Mouse (Mus musculus) myocyte (in vitro differentiated cells): ENCODE results near the gene Ntpcr. TPM values are rescaled to one million over a fixed set of nuclear protein-coding genes. Genes with fewer than 3 reads are reported as not detected.

Experiments
- H3K27me3 ChIP-seq: one replicate; pipeline ENCODE4 v1.6.1; 2011; ENCODE audit not compliant: control insufficient read depth, insufficient read depth, insufficient read length
- H3K36me3 ChIP-seq: one replicate; pipeline ENCODE4 v1.6.1; 2011; ENCODE audit not compliant: control insufficient read depth, insufficient read depth
- H3K4me2 ChIP-seq: one replicate; pipeline ENCODE4 v1.6.1; 2011; ENCODE audit warnings: low read depth, control low read depth
- H3K4me3 ChIP-seq: one replicate; pipeline ENCODE4 v1.5.1; 2011; ENCODE audit warnings: mild to moderate bottlenecking, control low read depth, moderate library complexity
- H3K79me2 ChIP-seq: one replicate; pipeline ENCODE4 v1.6.1; 2011; ENCODE audit not compliant: control insufficient read depth, insufficient read depth
- H3ac ChIP-seq: one replicate; pipeline ENCODE4 v1.6.1; 2011; ENCODE audit not compliant: control insufficient read depth, insufficient read length
- CEBPB ChIP-seq: IDR thresholded peaks from 2 replicates; pipeline ENCODE4 v1.6.1; 2011; ENCODE audit warnings: mild to moderate bottlenecking, moderate library complexity; ENCODE audit not compliant: poor library complexity, insufficient read depth, severe bottlenecking
- E2F4 ChIP-seq: IDR thresholded peaks from one replicate; pipeline ENCODE4 v1.6.1; 2011; ENCODE audit warnings: mild to moderate bottlenecking, control low read depth, moderate library complexity; ENCODE audit not compliant: insufficient read depth
- MAX ChIP-seq: IDR thresholded peaks from one replicate; pipeline ENCODE4 v1.6.1; 2011; ENCODE audit warnings: low read depth, mild to moderate bottlenecking, control low read depth
- MYOD1 ChIP-seq, 3 experiments: IDR thresholded peaks; one replicate each; pipeline ENCODE4 v1.6.1; 2011; ENCODE audit warnings: control low read depth in 2 of 3, low read depth in 2 of 3, mild to moderate bottlenecking in 2 of 3, moderate library complexity in 1 of 3; ENCODE audit not compliant: insufficient read length in 2 of 3, control insufficient read depth in 1 of 3
- MYOG ChIP-seq, 3 experiments: IDR thresholded peaks; one replicate each; pipeline ENCODE4 v1.6.1; 2011; ENCODE audit warnings: control low read depth in 2 of 3, low read depth in 2 of 3, mild to moderate bottlenecking in 2 of 3; ENCODE audit not compliant: insufficient read length in 2 of 3, control insufficient read depth in 1 of 3, insufficient read depth in 1 of 3
- POLR2A ChIP-seq: IDR thresholded peaks from one replicate; pipeline ENCODE4 v1.6.1; 2011; ENCODE audit warnings: low read depth, mild to moderate bottlenecking, control low read depth, moderate library complexity; ENCODE audit not compliant: insufficient read length
- POLR2AphosphoS2 ChIP-seq: IDR thresholded peaks from one replicate; pipeline ENCODE4 v1.6.1; 2011; ENCODE audit warnings: low read depth, control low read depth; ENCODE audit not compliant: insufficient read length
- REST ChIP-seq: IDR thresholded peaks from one replicate; pipeline ENCODE4 v1.6.1; 2011; ENCODE audit warnings: mild to moderate bottlenecking, control low read depth, moderate library complexity; ENCODE audit not compliant: insufficient read depth, insufficient read length
- SRF ChIP-seq: IDR thresholded peaks from one replicate; pipeline ENCODE4 v1.6.1; 2011; ENCODE audit warnings: low read depth; ENCODE audit not compliant: control insufficient read depth, insufficient read length
- TCF12 ChIP-seq: IDR thresholded peaks from one replicate; pipeline ENCODE4 v1.6.1; 2011; ENCODE audit warnings: mild to moderate bottlenecking, control low read depth; ENCODE audit not compliant: poor library complexity, insufficient read depth, severe bottlenecking
- TCF3 ChIP-seq: IDR thresholded peaks from one replicate; pipeline ENCODE4 v1.6.1; 2011; ENCODE audit warnings: low read depth, control low read depth; ENCODE audit not compliant: insufficient read length
- USF1 ChIP-seq: IDR thresholded peaks from one replicate; pipeline ENCODE4 v1.6.1; 2011; ENCODE audit warnings: low read depth, mild to moderate bottlenecking, control low read depth, moderate library complexity
- polyA plus RNA-seq: library from polyadenylated mRNA; unstranded; fragments of >200 nt; fragmentation: generic; extraction: Trizol; gene quantifications from one replicate; pipeline ENCODE4 v1.2.1, GENCODE M21; 2012; ENCODE audit warnings: missing spikeins

Ntpcr gene
- polyA plus RNA-seq, 1 experiment, result 10.9 TPM

DNA sequence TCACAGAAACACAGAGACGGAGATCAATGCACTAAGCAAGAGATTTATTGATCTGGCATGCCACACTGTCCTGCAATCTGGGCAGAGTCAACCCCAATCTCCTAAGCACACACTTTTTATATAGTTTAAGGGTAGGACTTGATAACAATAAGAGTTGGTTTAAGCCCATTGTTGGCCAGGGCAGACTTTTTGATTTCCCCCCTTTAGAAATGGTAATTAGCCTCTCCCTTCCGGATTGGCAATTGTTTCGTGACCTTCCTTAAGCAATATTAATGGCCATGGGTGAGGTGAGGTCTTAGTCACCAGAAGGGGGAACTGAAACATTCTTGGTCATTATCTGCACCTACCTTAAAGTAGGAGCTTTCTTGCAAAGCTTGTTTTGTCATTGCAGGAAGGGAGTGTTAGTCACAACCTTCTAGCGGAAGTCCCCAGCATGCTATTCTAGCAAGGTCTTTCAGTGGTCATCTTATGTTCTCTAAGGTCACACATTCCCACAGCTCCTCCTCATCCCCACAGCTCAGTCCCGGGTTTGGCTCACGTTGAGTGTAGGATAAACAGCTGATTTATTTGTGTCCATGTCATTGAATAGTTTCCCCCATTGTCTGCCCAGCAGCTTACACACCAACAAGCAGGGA lies 30.3 kb upstream of the Ntpcr start:
- no peak overlapping the region for H3ac ChIP-seq
- TF ChIP-seq TCF12 (no peak), MYOD1 (IDR thresholded peaks at IDR 0.05; ENCODE audit: control insufficient read depth in 1 of 3, insufficient read length in 2 of 3, low read depth in 2 of 3) (no peak), MAX (no peak), CEBPB (no peak), TCF3 (no peak), POLR2AphosphoS2 (no peak), E2F4 (no peak), REST (no peak), SRF (no peak), MYOG (IDR thresholded peaks at IDR 0.05; ENCODE audit: control insufficient read depth in 1 of 3, insufficient read depth in 1 of 3, insufficient read length in 2 of 3, low read depth in 2 of 3) (no peak), POLR2A (no peak), USF1 (no peak)
- no peak overlapping the region for H3K4me2 ChIP-seq
- no peak overlapping the region for H3K4me3 ChIP-seq
- peaks cover 12% of the 10 kb centered on the region for H3K27me3 ChIP-seq
- no peaks in the 10 kb centered on the region for H3K36me3 ChIP-seq
- H3K79me2 ChIP-seq, result no peaks in the 10 kb centered on the region

DNA sequence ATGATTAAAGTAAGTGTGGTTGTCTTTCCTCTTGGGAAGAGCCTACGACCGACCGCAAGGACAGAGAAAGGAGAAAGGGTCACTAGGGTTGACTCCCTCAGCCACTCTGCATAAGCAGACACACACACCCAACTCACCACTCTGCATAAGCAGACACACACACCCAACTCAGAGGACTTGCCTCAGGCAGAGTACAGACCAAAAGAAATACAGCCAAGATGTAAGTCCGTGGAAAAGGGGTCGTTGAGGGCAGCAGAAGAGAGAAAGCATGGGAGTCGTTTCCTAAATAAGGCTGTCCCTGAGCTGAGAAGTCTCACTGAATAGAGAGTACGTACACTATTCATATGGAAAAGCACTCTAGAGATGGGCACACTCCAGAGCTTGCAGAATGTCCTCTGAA lies 29.4 kb upstream of the Ntpcr start:
- TF ChIP-seq SRF (no peak), USF1 (no peak), TCF12 (no peak), POLR2A (no peak), CEBPB (no peak), MYOD1 (IDR thresholded peaks at IDR 0.05; ENCODE audit: control insufficient read depth in 1 of 3, insufficient read length in 2 of 3, low read depth in 2 of 3) (no peak), MAX (no peak)
- Histone ChIP-seq H3ac (no peak overlapping the region), H3K4me3 (no peak overlapping the region), H3K4me2 (no peak overlapping the region), H3K79me2 (no peaks in the 10 kb centered on the region), H3K36me3 (no peaks in the 10 kb centered on the region), H3K27me3 (peaks cover 12% of the 10 kb centered on the region)

DNA sequence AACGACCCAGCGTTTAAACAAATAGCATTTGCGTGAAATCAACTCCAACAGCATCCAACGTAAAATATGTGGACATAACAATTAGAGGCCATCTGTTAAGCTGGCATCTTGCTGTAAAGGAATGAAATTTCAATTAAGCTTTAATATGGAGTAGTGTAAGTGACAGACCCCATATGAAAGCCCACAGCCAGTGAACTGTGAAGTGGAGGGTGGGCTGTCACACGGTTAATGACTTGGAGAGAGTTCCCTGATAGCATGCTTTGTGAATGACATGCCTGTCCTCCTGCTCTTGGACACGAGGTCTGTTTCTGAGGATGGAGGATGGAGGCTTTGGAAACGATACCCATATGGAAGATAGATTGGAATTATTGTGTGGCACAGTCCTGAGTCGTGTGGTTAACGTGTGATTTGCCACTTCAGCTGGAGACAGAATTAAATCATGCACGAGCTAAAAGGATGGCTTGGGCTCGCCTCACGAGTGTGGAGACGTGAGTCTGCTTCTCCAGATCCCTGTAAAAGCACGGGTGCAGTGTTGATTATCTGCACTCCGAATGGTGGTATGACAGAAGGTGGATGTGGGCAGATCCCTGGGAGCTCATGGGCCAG lies 26.8 kb upstream of the Ntpcr start:
- TF ChIP-seq USF1 (no peak), TCF12 (no peak), MAX (no peak), POLR2A (no peak), REST (no peak), SRF (no peak), E2F4 (no peak), MYOD1 (IDR thresholded peaks at IDR 0.05; ENCODE audit: control insufficient read depth in 1 of 3, insufficient read length in 2 of 3, low read depth in 2 of 3) (no peak), MYOG (IDR thresholded peaks at IDR 0.05; ENCODE audit: control insufficient read depth in 1 of 3, insufficient read depth in 1 of 3, insufficient read length in 2 of 3, low read depth in 2 of 3) (no peak), POLR2AphosphoS2 (no peak), CEBPB (no peak), TCF3 (no peak)
- Histone ChIP-seq H3K79me2 (no peaks in the 10 kb centered on the region), H3K27me3 (peaks cover 12% of the 10 kb centered on the region), H3K36me3 (no peaks in the 10 kb centered on the region), H3K4me3 (no peak overlapping the region), H3ac (no peak overlapping the region), H3K4me2 (no peak overlapping the region)

GRCm38 (mm10) chr8:125704434-125704833 lies 25.3 kb upstream of the Ntpcr start:
- Histone ChIP-seq H3K36me3 (no peaks in the 10 kb centered on the region), H3K4me2 (no peak overlapping the region), H3K4me3 (no peak overlapping the region), H3ac (no peak overlapping the region), H3K27me3 (peaks cover 12% of the 10 kb centered on the region), H3K79me2 (no peaks in the 10 kb centered on the region)
- no peak for TF ChIP-seq MYOG (IDR thresholded peaks at IDR 0.05; ENCODE audit: control insufficient read depth in 1 of 3, insufficient read depth in 1 of 3, insufficient read length in 2 of 3, low read depth in 2 of 3)
- TF ChIP-seq SRF, result no peak
- TF ChIP-seq POLR2AphosphoS2, result no peak
- TF ChIP-seq E2F4, result no peak
- no peak for TF ChIP-seq USF1
- TF ChIP-seq TCF12, result no peak
- no peak for TF ChIP-seq CEBPB
- TF ChIP-seq MAX, result no peak
- TF ChIP-seq MYOD1 (IDR thresholded peaks at IDR 0.05; ENCODE audit: control insufficient read depth in 1 of 3, insufficient read length in 2 of 3, low read depth in 2 of 3), result no peak
- no peak for TF ChIP-seq POLR2A
- TF ChIP-seq REST, result no peak
- TF ChIP-seq TCF3, result no peak

DNA sequence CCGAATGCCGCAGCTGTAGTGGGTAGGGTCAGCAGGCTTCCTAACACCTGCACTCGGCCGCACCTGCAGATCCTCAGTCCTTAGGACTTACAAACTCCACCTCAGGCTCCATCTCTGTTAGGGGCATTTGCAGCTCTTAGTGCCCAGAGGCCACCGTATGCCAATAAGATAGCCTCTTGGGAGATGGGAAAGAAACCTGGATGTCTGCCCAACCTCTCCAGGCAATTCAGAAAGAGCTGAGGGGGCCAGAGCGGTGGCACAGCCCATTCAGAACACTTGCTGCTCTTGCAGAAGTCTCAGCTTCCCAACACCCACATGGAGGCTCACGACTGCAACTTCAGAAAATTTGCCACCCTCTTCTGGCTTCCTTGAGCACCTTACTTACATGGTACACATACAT lies 23.9 kb upstream of the Ntpcr start:
- H3K4me3 ChIP-seq, result no peak overlapping the region
- TF ChIP-seq TCF3, result no peak
- TF ChIP-seq SRF, result no peak
- no peak for TF ChIP-seq POLR2A
- TF ChIP-seq MYOG (IDR thresholded peaks at IDR 0.05; ENCODE audit: control insufficient read depth in 1 of 3, insufficient read depth in 1 of 3, insufficient read length in 2 of 3, low read depth in 2 of 3), result no peak
- TF ChIP-seq MYOD1 (IDR thresholded peaks at IDR 0.05; ENCODE audit: control insufficient read depth in 1 of 3, insufficient read length in 2 of 3, low read depth in 2 of 3), result no peak
- no peak for TF ChIP-seq E2F4
- no peak for TF ChIP-seq CEBPB
- TF ChIP-seq MAX, result no peak
- no peak for TF ChIP-seq USF1
- no peak for TF ChIP-seq TCF12
- no peak for TF ChIP-seq REST
- TF ChIP-seq POLR2AphosphoS2, result no peak

More for the DNA sequence above, 23.9 kb upstream of the Ntpcr start:
- Histone ChIP-seq H3K79me2 (no peaks in the 10 kb centered on the region), H3ac (no peak overlapping the region), H3K36me3 (no peaks in the 10 kb centered on the region), H3K27me3 (peaks cover 12% of the 10 kb centered on the region), H3K4me2 (no peak overlapping the region)
